Mouse (Mus musculus): ENCODE measurements around the gene Sirt7. TPM values are rescaled to one million over a fixed set of nuclear protein-coding genes. Genes with fewer than 3 reads are reported as not detected.

Gene Sirt7
- polyA plus RNA-seq, 1 experiment, result 117 TPM

DNA sequence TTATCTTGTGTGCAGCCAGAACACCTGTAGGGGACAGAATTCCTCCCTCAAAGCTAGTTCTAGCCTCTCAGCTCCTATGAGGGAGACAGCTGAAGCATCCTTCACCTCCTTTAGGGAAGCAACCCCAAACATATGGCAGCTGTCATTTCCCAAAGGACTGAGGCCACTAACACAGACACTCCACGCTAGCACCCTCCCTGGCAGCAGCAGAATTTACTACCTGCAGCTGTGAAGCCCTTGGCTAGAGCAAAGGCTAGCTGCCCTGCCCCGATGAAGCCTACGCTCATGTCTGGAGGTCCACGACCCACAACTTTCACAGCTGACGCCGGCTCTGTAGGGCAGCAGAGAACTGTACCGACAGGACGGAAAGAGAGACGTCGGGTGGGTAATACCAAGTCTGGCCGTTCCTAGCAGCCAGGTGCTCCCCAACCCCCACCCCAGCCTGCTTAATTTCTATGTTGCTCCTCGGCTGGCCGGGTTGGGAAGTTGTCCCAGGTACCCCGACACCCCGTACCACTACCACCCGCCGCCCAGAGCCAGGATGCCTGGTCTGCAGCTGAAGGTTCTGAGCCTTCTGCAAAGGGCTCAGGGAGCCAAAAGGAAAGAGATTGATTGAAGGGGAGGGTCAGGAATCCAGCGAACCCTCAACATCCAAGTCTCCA lies 18.0 kb upstream of the Sirt7 start:
- DNase-seq (ENCODE audit: low read depth, low spot score), result no peak
- WGBS, result 1% methylated on average over 18 of the region's 18 CpGs

DNA sequence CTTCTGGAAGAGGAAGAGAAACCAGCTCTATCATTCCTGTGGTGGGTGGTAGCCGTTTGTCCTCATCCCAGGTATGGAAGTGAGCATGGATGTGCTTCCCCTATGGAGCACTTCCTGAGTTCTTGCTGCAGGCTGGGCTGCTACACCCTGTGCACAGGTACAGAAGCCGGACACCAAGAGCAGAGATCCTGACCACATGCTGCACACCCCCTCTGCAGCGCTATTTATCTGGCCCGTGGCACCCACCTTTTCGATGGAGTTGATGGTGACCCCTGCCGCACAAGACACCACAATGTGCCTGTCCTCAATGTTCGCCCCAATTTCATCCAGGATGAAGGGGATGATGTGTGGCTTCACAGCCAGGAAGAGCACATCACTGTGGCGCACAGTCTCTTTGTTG lies 16.8 kb upstream of the Sirt7 start:
- WGBS, result 84% methylated on average over 8 of the region's 8 CpGs
- DNase-seq (ENCODE audit: low read depth, low spot score), result no peak

DNA sequence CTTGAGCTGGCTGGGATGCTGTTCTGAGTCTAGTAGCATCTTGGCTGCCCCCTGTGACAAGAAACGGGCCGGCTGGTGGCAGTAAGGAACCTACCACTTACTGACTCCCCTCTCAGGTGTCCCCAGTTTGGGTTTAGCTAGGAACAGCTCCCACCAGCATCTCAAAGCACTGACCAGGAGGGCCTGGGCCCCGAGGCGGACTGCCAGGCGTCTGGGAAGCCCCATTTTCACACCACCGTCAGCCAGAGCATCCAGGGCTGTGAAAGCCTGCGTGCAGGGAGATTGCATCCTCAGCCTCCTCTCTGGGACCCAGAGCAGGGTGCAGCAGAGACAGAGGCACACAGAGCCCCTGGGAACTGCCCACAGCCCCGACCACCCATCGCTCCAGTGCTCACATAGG lies 16.2 kb upstream of the Sirt7 start:
- WGBS, result 67% methylated on average over 9 of the region's 9 CpGs
- no peak for DNase-seq (ENCODE audit: low read depth, low spot score)

DNA sequence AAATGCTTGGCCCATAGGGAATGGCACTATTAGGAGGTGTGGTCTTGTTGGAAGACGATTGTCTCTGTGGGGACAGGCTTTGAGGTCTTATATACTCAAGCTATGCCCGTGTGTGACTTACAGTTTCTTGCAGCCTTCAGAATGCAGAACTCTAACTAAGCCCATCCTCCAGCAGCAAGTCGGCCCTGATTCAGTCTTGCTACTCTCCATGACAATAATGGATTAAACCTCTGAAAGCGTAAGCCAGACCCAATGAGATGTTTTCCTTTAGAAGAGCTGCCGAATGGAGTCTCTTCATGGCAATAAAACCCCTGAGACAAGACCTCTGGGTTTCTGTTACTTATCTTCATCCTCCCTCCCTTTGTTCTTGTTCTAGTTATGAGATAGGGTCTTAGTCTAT lies 9.8 kb upstream of the Sirt7 start:
- DNase-seq (ENCODE audit: low read depth, low spot score), result no peak
- WGBS, result 84% methylated on average over 5 of the region's 5 CpGs

DNA sequence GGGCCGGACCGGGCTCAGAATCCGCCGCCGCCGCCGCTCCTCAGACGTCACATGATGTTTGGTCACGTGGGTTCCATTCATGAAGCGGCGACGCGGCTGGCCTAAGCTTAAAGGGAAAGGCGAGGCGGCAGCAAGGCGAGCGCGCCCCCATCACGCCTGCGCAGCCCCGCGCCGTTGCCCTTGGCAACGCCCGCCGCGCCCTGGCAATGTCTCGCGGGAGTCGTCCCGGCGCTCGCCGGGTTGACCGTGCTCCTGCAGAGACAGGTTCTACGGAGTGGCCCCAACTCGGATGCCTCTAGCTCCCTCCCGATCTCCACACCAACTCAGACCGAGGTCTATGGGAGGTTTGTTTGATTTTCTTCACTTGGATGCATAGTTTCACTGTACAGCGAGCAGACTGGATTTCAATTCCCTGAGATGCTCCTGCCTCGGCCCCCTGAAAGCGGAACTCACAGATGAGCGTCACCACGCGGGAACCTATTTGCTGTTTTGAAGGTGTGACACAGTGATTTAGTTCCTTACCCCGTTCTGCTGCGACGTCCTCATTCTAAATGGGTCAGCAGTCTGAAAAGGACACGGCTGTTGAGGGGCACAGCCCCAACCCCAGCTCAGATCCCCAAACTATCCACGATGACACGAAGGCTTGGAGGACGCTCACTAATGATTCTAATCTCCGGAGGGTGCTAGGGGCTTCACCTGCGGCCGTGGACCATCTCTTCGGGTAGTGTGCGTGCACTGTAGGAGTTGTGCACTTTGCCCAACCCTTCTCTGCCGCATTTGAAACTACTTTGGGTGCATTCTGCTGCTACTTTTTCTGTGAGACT lies 8.7 kb upstream of the Sirt7 start, which contains the start of gene Mafg:
TSS of gene Mafg (minus strand) at position 81 of the 824 bp plus-strand sequence.
- peak; percentile 87 for DNase-seq (ENCODE audit: low read depth, low spot score)
- 12% methylated on average over 50 of the region's 58 CpGs for WGBS

DNA sequence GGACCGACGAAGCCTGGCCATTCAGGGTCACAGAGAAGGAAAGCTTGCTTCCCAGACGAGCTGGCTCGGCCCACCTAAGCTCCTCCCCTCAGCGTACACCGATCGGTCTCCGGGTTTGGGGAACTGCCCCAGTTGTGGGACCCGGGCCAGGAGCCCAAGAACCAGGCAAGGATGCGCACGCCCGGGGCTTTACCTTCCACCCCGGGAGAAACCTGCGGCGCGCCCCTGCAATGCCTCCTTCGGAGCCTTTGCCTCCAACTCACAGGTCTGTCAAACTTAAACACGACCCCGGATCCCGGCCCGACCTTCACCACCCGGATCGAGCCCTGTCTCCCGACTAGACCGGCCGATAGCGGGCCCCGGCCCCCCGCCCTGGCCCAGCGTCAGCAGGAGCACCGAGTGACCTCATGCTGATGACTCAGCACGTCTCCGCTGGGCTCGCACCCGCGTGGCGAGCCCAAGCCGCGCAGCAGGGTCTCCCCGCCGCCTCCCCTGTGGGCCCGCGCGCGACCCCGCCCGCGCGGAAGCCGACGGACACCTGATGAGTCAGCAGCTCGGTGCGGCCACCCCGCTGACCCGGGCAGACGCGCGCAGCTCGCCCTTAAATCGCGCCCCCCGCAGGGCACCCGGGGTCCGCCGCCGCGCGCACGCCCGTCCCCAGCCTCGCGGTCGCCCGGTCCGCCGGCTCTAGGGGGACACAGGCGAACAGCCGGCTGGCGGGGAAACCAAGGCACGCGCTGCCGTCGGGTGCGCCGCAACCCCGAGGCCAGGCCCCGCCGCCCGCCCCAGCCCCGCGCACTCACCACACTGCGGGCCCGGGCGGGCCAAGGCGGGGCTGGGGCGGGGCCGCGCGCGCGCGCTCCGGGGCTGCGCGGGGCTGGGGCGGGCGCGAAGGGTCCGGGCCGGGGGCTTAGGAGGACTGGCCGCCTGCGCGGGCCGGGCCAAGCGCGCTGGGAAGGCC lies 7.8 kb upstream of the Sirt7 start:
- under 1% methylated on average over 105 of the region's 116 CpGs for WGBS
- DNase-seq (ENCODE audit: low read depth, low spot score), result no peak

DNA sequence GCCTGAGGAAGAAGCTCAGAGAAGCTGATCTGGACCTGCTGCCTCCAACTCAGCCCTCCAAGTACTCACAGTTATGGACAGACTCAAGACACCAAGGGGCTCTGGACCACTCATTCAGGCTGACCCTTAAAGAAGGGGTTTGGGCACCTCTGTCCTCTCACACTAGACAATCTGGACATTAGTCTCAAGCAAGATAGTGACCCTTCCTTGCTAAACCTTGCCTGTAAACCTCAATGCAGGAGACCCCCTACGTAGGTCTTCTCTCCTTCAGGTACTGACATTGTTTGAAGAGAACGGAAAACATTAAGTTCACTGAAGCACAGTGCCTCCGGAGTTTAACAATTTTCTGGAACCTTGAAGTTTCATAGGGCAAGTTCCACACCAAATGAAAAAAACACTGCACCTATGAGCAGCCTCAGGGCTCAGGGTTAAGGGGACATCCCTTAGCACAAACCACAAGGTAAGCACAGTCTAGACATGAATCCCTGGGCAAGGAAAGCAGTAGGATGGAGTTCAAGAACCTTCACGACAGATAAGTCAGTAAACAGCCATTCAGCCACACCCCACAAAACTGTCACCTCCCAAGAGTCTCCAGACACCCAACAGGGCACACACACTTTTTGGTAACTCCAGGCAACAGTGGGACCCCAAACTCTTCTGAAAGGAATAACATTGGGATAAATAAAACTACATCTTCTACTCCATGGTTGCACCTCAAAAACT lies 6.8 kb upstream of the Sirt7 start:
- 27% methylated on average over 4 of the region's 4 CpGs for WGBS

DNA sequence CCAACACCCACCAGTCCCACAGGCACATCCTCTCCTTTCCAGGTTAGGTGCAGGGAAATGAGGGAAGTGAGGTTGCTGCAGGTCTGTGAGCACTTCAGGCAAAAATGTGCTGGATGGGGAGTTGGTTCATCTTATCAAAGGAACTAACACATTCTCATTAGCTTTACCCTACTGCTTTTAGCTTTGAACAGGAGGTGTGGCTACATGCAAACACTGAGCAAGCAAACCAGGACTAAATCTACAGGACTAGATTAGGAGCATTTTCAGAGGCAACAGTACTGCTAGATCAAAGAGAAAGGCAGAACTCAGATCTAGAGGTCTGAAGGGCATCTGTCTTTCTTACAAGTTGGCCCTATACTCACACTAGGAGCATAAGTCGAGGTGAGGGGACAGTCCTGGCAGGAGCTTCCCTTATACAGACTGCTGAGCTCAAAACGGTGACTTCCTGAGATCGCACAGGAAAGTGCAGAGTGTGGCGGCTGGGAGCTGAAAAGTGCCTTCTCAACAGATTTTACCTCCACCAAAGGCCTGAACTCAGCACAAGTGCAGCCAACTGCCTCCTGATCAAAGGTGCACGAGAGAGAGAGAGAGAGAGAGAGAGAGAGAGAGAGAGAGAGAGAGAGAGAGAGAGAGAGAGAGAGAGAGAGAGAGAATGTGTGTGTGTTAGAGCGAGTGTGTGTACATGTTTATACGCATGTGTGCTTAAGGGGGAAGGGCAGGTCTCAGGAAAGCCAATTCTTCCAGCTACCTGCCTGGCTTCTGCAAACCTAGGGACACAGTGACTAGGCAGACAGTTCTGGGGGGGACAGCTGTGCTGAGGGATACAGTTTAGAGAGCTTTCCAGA lies 6.1 kb upstream of the Sirt7 start:
- 16% methylated on average over 7 of the region's 7 CpGs for WGBS
- DNase-seq (ENCODE audit: low read depth, low spot score), result no peak

More for the DNA sequence above, 6.8 kb upstream of the Sirt7 start:
- DNase-seq (ENCODE audit: low read depth, low spot score), result no peak

DNA sequence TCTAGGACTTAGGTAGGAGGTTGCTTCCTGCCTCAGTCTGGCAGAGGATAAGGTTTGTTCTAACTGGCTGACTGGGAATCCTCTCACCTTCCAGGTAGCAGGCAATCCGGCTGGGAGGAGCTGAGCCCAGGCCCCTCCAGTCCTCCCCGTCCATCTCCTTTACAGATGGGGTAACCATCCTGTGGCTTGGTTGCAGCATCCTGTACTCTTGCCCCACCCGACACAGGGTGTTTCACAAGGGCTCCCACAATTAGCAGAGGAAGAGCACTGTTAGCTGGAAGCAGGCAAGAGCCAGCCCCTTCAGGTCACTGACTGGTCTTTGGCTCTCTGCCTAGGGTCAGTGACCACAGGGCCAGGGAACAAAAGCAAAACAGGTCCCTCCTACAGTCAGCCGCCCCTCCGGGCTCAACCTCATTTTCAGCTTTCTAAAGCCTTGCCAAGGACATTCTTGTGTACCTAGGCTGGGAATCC lies 5.4 kb upstream of the Sirt7 start:
- 16% methylated on average over 5 of the region's 5 CpGs for whole genome bisulfite sequencing
- no peak for DNase-seq (ENCODE audit: low read depth, low spot score)

DNA sequence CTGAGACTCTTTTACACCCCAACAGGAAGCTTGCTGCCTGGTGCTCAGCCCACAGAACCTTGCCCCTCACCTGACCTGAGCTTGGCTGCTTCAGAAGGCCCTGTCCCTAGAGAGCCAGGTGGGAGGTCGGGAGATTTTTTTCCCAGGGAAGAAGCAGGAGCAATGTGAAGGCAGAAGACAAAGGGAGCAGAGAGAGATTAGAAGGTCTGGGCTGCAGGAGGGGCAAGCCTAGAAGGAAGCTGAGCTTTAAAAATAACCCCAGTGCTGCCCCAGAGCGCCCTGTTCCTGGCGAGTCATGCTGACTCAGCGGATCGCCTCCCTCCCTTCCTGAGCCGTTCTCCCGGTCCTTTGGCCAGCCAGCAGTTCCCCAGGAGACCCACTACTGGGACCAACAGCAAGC lies 4.9 kb upstream of the Sirt7 start:
- WGBS, result 15% methylated on average over 7 of the region's 7 CpGs
- no peak for DNase-seq (ENCODE audit: low read depth, low spot score)

DNA sequence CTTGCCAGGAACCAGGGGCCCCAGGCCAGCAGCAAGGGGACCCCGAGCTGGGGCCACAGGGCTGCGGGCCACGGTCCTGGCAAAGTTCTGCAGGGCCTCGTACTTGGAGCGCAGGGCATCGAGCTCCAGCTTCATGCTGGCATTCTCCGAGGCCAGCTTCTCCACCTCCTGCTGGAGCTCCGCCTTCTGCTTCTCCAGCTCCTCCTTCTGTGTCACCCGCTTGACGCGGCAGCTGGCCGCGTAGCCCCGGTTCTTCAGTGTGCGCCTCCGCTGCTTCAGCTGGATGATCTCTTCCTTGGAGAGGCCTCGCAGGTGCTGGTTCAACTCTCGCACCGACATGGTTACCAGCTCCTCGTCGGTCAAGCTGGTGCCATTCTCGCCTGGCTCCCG lies 4.3 kb upstream of the Sirt7 start:
- WGBS, result 68% methylated on average over 23 of the region's 23 CpGs

DNA sequence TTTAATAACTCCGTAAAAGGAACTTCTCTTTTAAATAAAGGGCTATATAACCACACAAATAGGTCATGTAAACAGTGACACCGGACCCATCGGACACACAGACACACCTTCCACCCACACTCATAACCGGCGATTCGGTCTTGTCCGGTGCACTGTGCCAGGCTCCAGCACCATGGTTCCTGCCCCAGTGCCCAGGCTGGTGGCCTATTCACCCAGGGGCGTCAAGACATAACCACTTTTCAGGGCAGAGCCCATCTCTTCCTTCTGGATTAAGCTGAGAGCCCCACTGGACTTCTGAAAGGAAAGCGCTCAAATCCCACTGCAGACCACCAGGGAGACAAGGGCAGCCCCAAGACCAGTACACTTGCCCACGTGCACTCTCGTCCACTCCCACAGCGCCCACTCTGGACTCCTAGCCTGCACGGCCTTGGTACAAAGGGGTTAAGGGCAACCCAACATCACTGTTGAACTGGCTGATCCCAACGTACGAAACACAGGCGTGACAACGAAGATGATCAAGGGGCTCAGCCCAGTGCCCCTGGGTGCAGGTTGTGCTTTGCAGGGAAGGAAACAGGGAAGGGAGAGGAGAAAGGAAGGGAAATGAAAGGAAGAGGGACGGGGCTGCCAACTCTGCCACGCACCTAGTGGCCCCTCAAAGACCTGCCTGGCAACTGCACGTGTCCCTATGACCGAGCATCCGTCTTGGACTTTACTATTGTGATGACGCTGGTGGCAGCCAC lies 3.7 kb upstream of the Sirt7 start:
- WGBS, result 83% methylated on average over 23 of the region's 23 CpGs
- no peak for DNase-seq (ENCODE audit: low read depth, low spot score)

More for the DNA sequence above, 4.3 kb upstream of the Sirt7 start:
- no peak for DNase-seq (ENCODE audit: low read depth, low spot score)

DNA sequence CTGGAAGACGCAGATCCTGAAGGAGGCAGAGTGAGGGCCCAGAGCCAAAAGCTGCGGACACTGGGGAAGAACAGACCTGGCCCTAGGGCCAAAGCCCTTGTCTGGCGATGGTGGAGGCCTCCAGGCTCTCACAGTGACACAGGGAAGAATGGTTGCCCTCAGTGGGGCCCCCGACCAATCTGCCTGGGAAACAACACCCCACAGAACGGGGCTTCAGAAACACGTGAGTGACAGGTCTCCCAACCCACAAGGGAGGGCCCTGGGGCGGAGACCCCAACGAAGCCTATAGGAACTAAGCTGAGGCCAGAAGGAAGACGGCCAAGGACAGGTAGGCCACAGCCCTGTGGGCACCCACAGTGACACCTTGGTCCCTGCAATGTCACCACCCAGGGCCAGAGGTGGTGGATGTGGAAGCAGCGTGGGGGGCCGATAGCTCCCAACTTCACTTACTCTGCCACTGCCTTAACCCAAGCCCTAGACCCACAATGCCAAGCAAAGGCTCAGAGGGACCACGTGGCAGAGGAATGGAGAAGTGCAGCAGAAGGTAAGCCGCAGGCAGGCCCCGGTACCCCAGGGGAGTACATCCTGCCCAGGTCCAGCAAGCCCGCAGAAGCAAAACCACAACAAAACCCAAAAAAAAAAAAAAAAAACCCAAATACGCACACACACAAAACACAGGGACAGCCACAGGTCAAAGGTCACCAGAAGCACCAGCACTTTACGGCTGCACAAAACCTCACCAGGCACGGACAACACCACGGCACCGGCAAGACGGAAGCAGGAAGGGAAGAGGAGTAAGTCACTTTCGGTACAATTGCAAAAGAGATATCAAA lies 2.6 kb upstream of the Sirt7 start:
- WGBS, result 73% methylated on average over 22 of the region's 22 CpGs

DNA sequence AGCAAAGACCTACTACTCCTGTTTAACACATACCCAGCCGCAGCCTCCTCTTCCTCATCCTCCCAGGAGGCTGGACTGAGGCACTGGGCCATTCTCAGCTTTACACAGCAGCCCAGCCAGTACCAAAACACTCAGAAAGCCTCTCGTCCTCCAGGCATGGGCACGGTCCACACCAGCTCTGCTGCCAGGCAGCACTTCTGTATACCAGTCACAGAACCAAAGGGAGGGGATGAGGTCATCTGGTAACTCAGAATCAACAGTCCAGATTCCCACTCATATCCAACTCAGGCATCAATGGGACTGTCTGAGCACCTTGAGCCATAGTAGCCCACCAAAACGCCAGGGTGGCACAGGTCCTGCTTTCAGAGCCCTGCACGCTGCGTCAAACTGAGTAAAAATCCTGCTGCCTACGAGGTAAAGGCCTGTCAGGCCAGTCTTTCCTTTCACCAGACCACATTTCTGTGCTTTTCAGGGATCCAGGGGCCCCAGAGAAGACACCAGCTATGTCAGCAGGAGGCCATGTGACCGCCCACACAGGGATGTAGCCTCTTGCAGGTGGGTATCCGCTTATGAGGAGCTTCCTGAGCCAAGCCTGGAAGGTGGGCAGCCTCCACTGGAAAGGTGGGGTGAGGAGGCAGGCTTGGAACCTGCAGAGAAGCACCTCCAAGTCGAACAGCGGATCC lies 1.9 kb upstream of the Sirt7 start:
- WGBS, result 88% methylated on average over 11 of the region's 11 CpGs
- DNase-seq (ENCODE audit: low read depth, low spot score), result no peak

More for the DNA sequence above, 2.6 kb upstream of the Sirt7 start:
- no peak for DNase-seq (ENCODE audit: low read depth, low spot score)

DNA sequence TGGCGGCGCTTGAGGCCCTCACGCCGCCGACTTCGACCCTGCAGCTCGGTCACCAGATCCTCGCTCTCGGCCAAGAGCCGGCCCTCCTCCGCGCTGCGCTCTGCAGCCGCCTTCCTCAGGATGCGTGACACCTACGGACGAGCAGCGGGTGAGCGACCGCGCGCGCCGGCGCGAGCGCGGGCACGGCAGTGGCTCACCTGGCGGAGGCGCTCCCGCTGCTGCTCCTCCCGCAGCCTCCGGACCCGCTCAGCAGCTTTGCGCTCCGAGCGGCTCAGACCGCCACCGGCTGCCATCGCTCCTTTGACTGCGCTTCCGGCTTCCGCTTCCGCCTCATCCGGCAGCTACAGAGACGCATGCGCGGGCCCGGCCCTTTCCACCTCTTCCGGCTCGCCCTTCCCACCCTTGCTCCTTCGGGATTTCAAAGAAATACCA lies 344 bp downstream of the Sirt7 start:
- under 1% methylated on average over 53 of the region's 53 CpGs for WGBS
- no peak for DNase-seq (ENCODE audit: low read depth, low spot score)

DNA sequence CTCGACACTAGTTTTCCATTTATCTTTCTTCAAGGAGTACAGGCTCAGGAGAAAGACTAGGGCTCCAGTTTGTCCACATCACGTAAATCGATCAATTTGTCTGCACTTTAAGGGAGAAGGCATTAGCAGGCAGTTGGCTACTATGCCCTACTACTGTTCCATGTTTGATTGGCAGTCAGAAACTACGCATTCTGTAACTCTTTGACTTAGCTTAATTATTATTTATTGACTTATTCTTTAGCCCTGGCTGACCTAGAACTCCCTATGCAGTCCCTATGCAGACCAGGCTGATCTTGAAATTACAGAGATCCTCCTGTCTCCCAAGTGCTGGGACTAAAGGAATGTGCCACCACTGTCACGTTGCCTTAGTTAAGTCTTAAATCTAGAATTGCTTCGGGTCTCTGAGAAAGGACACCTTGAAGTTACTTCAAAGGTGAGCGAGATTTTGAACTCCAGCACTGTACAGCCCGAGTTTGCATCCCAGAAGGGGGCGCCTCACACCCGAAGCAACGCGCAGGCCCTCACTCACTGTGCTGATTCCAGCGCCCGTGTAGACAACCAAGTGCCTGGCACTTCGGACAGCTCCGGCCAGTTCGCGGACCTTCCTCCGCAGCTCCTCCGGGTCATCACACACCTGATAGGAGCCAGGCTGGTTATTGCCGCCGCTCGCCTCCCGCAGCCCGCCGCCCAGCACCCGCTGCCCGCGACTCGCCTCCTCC lies 920 bp downstream of the Sirt7 start:
- 10% methylated on average over 30 of the region's 30 CpGs for WGBS

More for the DNA sequence above, 920 bp downstream of the Sirt7 start:
- no peak for DNase-seq (ENCODE audit: low read depth, low spot score)
